Mouse (Mus musculus) kidney, adult 11 months (tissue): ENCODE measurements around the gene Llgl2.
A peak's percentile ranks its signal among the peaks of the same experiment; 100 is the strongest.

Source experiments
- DNase-seq: peaks from one replicate; pipeline ENCODE4 v3.0.0; 2022

Gene Llgl2

GRCm38 (mm10) chr11:115809311-115809781, 14.5 kb upstream of the Llgl2 start:
- peak; percentile 77 for DNase-seq

GRCm38 (mm10) chr11:115810377-115810776, 13.5 kb upstream of the Llgl2 start:
- DNase-seq, result peak; percentile 87

GRCm38 (mm10) chr11:115811381-115812093, 12.3 kb upstream of the Llgl2 start:
- DNase-seq, result no peak

- peak; percentile 64 for DNase-seq
Measured at GRCm38 (mm10) chr11:115812095-115812494, 11.8 kb upstream of the Llgl2 start.

GRCm38 (mm10) chr11:115812533-115813420, 11.1 kb upstream of the Llgl2 start:
- peak; percentile 66 for DNase-seq

- DNase-seq, result peak; percentile 96
Measured at GRCm38 (mm10) chr11:115813507-115814296, 10.1 kb upstream of the Llgl2 start, which contains the start of gene Caskin2. Caskin2 (minus strand) TSS chr11:115813639.

- peak; percentile 80 for DNase-seq
Measured at GRCm38 (mm10) chr11:115814605-115815450, 9.0 kb upstream of the Llgl2 start, which contains the start of gene Tsen54. Tsen54 (plus strand) TSS chr11:115814724.

- DNase-seq, result no peak
Measured at GRCm38 (mm10) chr11:115817331-115817730, 6.5 kb upstream of the Llgl2 start.

- DNase-seq, result peak; percentile 60
Measured at GRCm38 (mm10) chr11:115819915-115820623, 3.8 kb upstream of the Llgl2 start.

GRCm38 (mm10) chr11:115821001-115821400, 2.8 kb upstream of the Llgl2 start:
- DNase-seq, result no peak

GRCm38 (mm10) chr11:115824813-115825212, 964 bp downstream of the Llgl2 start:
- no peak for DNase-seq

GRCm38 (mm10) chr11:115826487-115826886, 2.6 kb downstream of the Llgl2 start:
- DNase-seq, result no peak

- no peak for DNase-seq
Measured at GRCm38 (mm10) chr11:115827624-115828023, 3.8 kb downstream of the Llgl2 start.

- peak; percentile 46 for DNase-seq
Measured at GRCm38 (mm10) chr11:115829036-115829435, 5.2 kb downstream of the Llgl2 start.

- peak; percentile 76 for DNase-seq
Measured at GRCm38 (mm10) chr11:115830550-115831325, 6.9 kb downstream of the Llgl2 start.

- no peak for DNase-seq
Measured at GRCm38 (mm10) chr11:115831518-115831917, 7.7 kb downstream of the Llgl2 start.

GRCm38 (mm10) chr11:115832064-115832463, 8.2 kb downstream of the Llgl2 start:
- no peak for DNase-seq

GRCm38 (mm10) chr11:115832523-115832922, 8.7 kb downstream of the Llgl2 start:
- DNase-seq, result peak; percentile 93

GRCm38 (mm10) chr11:115833021-115833513, 9.2 kb downstream of the Llgl2 start:
- DNase-seq, result peak; percentile 61

GRCm38 (mm10) chr11:115834033-115834432, 10.2 kb downstream of the Llgl2 start:
- DNase-seq, result no peak
